Mouse (Mus musculus) thymus, postnatal 10 days (tissue): ENCODE data around the gene Adamts20.

Source experiments
- DNase-seq, 2 experiments: peaks; one replicate each; pipeline ENCODE4 v3.0.0; 2021; ENCODE audit warnings: low spot score in 2 of 2

Gene Adamts20

GRCm38 (mm10) chr15:94252962-94253712 is 212.1 kb downstream of the Adamts20 start:
- peak in 1 of 2 experiments; percentile 34 for DNase-seq

DNA sequence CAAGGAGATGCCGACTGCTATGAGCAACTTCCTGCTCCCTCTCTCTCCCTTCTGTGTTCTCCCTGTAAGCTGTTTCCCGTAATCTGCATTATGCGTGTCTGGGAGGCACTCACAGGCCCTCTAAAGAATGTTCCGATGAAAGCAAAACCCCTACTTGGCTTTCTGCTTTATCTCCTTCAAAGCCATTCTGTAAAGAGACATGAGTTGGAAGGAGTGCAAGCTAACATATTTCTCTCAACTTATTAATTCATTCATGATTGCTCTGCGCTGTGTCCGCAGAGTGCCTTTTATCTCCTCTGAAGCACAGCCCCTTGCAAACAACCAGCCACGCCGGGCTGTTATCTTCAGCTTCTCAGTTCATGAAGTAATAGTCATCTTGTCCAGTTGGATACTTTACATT is 215.5 kb downstream of the Adamts20 start:
- DNase-seq = no peak

- DNase-seq = no peak
Observed at GRCm38 (mm10) chr15:94248386-94248785, 216.8 kb downstream of the Adamts20 start.

GRCm38 (mm10) chr15:94246669-94247068 is 218.5 kb downstream of the Adamts20 start:
- DNase-seq = no peak

- DNase-seq = no peak
Observed at GRCm38 (mm10) chr15:94244336-94244735, 220.9 kb downstream of the Adamts20 start.

GRCm38 (mm10) chr15:94242133-94242532 is 223.1 kb downstream of the Adamts20 start:
- DNase-seq = no peak

DNA sequence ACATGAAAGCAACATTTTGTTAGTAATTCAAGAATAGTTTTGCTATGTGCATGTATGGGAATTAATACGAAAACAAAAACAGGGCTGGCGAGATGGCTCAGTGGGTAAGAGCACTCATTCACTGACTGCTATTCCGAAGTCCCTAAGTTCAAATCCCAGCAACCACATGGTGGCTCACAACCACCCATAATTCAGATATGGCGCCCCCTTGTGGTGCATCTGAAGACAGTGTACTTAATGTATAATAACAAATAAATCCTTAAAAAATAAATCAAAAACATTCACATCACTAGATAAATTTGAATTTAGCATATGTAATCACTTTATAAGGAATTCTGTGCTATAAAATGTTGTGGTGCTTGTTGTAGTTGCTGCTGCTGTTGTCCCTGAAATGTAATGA is 225.6 kb downstream of the Adamts20 start:
- peak in 1 of 2 experiments; percentile 53 for DNase-seq

DNA sequence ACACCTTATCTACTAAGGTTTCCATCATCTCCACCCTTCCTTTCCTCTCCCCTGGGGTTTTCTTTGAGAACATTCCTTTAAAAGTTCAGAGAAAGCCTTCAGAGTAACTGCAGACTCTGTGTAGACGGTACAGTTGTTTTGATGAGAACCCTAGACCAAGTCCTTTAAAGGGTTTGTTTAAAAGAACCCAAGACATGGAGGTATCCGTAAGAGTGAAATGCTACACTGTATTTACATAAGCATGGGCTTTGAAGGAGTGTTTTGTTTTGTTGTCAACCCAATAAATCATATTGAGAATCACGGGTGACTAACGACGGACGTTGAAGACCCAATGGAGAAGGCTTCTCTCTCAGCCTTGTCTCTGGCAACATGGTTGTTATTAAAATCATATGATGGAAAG is 226.1 kb downstream of the Adamts20 start:
- DNase-seq = no peak

DNA sequence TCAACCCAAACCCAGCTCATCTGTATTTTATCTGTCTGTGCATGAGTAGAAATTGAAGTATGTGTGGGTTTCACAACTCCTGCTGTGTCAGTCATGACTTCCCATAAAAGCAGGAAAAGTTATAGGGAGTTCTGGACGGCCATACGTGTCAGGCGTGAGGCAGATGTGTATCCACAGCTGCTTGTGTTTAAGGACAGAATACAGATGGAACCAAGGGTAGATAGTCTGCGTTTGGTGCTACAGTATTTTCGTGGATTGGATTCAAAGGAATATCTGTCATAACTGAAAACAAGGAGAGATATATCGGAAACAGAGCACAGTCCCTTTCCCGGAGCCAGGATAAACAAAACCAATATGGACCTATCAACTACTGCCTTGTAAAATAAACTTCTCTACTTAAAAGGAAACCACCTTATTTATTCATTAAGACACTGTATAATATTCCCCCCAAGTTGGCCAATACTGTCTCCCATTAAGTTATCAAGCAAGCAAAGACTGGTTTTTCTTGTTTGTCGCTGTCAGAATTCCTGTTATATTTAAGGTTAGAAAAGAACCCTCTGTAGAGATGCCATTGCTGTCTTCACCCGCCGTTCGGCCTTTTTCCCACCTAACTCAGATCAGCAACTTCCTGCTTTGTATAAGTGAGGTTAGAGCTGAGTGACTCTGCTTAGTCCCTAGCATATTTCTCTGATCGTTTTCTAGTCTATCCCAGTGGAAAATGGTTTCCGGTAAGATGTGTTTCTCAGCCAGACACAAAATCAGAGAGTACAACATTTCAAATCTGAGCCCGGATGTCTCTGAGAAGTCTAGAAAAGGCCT is 227.0 kb downstream of the Adamts20 start:
- no peak for DNase-seq

DNA sequence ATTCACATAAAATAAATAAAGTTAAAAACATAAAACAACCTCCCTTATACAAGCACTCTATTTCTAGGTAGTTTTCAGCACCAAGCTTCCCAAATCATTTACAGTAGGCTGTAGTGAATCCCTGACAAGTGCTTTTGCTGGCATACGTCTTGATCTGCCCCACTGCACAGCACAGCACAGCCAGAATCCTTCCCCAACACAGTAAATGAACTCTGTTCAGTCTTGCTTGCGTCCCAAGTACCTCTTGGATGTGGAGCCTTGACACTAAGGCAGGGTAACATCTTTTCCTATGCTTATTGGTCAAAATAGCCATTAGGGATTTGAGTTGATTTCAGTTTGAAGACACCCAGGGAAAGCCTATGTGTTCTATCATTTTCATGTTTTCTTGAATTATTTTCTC is 228.5 kb downstream of the Adamts20 start:
- no peak for DNase-seq

GRCm38 (mm10) chr15:94236121-94236520 is 229.1 kb downstream of the Adamts20 start:
- no peak for DNase-seq

DNA sequence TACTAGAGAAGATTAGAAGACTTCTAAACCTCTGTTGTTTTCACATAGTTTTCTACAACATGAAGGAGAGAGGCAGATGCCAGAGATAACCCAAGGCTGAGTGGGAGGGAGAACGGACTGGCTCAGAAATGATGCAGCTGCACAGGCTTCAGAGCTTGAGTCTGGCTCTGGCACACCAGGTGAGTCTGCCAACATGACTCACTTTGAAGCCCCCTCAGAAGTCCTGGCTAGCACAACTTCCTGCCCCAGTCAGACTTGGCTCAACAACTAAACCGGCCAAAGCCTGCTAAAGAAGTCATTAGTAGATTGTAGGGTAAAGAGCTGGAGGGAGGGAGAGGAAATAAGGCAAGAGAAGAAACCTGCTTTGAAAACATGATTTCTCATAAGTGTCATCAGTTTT is 230.0 kb downstream of the Adamts20 start:
- peak in 1 of 2 experiments; percentile 17 for DNase-seq

- peak; percentile 23 to 25 for DNase-seq
Observed at GRCm38 (mm10) chr15:94231246-94231645, 234.0 kb downstream of the Adamts20 start.

DNA sequence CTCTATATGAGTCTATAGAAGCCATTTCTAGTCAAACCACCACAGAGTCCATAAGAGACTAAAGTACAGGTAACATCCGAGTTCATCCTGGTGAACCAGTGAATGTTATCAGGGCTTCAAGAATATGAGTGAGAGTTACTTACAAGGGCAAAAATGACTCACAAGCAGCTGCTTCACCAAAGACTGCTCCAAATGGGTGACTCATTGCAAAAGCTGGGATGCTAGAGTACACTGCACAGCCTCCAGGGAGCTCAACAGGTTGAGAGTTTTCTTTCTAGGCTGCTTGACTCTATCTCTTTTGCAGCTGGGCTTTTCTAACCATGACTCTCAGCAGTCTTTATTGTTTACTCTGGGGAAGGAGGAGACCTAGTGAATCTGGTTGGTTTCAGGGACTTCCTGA is 237.8 kb downstream of the Adamts20 start:
- no peak for DNase-seq

GRCm38 (mm10) chr15:94223101-94223500 is 242.1 kb downstream of the Adamts20 start:
- DNase-seq = no peak

- DNase-seq = no peak
Observed at GRCm38 (mm10) chr15:94220686-94221085, 244.5 kb downstream of the Adamts20 start.
